Mouse (Mus musculus) ES-E14 (cell line): ENCODE measurements around the gene Nt5c2.

Experiments
- CHD2 ChIP-seq: IDR thresholded peaks from 2 replicates; pipeline ENCODE4 v1.6.1; 2014; ENCODE audit warnings: mild to moderate bottlenecking, low read depth, low read length, inconsistent platforms
- HCFC1 ChIP-seq: IDR thresholded peaks from 2 replicates; pipeline ENCODE4 v1.6.1; 2012; ENCODE audit warnings: low read length, inconsistent platforms, borderline replicate concordance; ENCODE audit not compliant: insufficient read depth
- MAFK ChIP-seq: IDR thresholded peaks from 2 replicates; pipeline ENCODE4 v1.6.1; 2014; ENCODE audit warnings: mild to moderate bottlenecking, low read depth, low read length, inconsistent platforms; ENCODE audit not compliant: insufficient read depth
- ZC3H11A ChIP-seq: IDR thresholded peaks from 2 replicates; pipeline ENCODE4 v1.6.1; 2012; ENCODE audit warnings: low read depth, mild to moderate bottlenecking, inconsistent platforms, low read length, borderline replicate concordance
- ZNF384 ChIP-seq: IDR thresholded peaks from 2 replicates; pipeline ENCODE4 v1.6.1; 2012; ENCODE audit warnings: low read depth, low read length, inconsistent platforms

DNA sequence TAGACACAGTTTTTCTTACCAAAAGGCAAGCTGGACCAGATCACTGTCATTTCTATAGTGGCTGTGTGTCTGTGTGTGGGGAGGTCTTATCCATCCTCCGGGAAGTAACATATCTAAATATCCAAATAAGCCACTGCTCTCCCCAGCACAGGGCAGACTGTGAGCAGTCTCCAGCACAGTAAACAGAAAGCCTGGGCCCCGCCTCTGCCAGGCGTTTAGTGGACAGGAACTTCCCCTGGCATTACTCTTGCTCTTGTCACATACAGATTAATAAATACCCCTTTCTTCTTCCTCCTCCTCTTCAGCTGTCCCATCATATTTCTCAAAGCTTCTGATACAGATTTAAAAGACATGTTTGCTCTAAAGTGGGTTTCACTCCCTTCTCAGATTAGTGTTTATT is 152.4 kb downstream of the Nt5c2 start:
- TF ChIP-seq MAFK (no peak), ZC3H11A (no peak), ZNF384 (no peak), CHD2 (no peak), HCFC1 (no peak)
